Mouse (Mus musculus): ENCODE data around the gene Ifitm7.
"Not testable (repeated sequence)": the region's sequence is repeated elsewhere in the genome, so short reads cannot be mapped to it uniquely, and the experiment has no call there.

Gene Ifitm7

DNA sequence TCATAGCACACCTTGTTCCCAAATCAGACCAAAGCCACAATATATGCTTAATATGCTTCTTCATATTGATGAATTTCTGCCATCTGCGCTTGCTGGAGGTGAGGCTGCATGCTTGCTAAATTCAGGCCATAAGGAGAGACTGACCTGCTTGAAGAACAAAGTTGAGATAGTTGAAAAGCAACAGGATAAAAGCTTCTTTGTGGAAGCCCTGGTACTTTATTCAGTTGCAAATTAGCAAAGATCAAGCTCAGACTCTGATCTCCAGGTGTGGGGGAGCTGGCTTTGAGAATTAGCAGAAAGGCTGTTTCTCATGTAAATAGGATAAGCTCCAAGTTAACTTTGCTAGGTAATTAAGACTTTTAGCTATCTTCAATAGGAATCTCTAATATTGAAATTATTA lies 9.7 kb downstream of the Ifitm7 start:
- not testable (repeated sequence) for DNase-seq (ENCODE audit: low spot score)

DNA sequence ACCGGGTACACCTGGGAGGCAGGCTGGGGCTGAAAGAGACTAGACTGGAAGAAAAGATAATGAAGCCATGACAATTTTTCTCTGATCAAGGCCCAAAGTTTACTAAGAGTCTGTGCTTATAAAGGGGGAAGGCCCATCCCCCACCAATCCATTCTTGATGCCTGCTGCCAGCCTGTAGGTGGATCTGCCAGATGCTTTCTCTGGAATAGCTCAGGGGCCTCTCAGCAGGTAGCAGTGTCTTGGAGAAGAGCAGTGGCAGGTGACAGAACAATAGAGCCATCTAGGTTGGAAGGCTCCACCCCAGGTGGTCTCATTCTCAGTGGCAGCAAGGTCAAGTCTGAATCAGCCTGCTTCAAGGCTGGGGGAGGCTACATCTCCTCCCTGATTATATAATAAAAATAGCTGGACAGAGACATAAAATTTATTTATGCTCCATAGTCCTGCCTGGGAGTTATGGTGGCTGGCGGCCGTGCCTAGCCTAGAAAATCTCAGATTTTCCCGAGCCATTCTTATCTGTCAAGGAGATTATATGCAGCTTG lies 10.3 kb downstream of the Ifitm7 start:
- DNase-seq (ENCODE audit: low spot score): not testable (repeated sequence)

DNA sequence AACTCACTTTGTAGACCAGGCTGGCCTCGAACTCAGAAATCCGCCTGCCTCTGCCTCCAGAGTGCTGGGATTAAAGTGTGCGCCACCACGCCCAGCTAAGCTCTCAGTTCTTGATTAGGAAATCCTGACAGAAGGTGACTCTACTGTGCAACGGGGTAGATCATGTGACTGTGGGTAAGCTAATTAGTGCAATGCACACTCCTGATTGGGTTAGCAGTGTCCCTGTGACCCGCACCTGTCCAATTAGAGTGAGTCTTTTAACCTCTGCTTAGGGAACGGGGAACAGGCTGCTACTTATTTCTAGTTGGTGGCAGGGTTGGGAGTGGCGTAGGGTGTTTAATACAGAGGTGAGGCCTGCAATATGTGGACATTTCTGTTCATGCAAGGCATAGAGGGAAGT lies 14.6 kb downstream of the Ifitm7 start:
- DNase-seq (ENCODE audit: low spot score): no peak

DNA sequence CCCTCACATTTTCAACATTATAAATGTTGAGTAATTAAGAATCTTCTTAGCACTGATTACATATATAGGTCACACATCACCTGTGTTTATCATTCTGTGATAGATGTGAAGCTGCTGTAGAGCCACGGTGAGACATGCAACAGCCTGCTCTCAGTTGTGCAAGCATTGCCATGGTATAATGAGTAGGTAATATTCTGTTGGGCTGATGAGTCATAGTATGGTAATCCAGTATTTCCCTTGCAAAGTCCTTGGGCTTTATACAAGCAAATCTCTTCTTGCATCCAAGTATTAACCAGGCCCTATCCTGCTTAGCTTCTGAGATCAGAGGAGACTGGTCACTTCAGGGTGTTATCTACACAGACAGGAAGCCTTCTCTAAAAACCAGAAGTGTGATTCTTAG lies 17.6 kb downstream of the Ifitm7 start:
- no peak for DNase-seq (ENCODE audit: low spot score)

DNA sequence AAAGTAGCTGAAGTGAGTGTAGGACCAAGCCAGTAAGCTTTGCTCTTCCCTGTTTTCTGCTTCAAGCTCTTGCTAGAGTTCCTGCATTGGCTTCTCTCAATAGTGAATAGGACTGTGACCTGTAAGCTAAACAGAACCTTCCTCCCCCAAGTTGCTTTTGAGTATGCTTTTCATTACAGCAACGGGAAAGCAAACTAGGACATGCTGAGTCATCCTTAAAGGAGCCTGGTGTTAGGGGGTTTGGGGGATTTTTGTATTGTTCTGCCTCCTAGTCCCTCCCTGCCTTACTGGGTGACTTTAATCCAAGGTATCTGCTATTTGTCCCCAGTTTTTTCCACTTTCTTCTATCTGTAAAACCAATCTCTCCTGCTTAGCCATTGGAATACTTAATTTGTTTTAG lies 24.6 kb downstream of the Ifitm7 start:
- no peak for DNase-seq (ENCODE audit: low spot score)

DNA sequence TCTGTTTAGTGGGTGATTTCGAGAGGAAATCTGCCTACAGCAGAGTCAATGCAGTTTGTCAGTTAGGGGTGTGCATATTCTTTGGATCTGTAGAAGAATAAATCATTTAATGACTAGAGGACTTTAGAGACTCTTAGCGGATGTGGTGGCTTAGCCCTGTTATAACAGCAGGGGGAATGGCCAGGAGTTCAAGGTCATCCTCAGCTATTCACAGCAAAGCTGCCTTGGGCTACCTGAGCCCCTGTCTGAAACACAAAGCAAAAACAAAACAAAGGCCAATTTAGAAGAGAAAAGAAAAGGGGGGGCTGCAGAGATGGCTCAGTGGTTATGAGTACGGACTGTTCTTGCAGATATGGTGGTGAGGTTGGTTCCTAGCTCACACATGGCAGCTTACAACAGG lies 35.4 kb downstream of the Ifitm7 start:
- DNase-seq (ENCODE audit: low spot score): no peak

DNA sequence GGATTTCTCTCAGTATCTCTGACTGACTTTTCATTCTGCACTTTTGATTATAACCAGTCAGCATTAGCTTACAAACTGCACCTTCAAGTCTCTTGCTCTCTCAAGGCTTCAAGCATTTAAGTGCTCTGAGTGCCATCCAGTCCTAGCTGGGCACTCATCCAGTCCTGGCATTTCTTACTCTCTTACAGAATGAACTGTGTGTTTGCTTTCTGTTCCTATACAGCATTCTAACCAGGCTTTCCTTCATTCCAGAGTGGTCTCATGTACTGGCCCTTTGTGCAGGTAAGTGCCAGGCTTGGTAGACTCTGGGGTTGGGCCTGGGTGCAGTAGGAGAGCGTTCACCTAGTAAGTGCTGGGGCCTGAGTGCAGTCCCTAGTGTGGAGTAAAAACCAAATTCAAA lies 40.4 kb downstream of the Ifitm7 start:
- DNase-seq (ENCODE audit: low spot score): no peak

DNA sequence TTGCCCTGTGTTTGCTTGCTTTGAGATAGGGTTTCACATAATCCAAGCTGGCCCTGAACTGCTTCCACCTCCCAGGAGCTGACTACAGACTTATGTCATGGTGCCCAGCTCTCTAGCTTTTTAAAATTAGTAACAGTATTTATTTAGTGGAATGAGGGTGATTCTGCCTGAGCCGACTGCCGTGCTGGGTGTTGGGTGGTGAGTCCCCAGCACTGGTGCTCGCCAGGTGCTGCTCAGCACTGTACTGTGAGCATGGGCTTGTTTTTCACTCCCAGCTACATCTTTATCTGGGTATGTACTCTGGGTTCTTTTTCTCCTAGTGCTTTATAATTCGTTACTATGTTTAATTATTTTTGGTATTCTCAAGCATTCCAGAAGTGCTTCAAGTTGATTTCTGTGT lies 41.5 kb downstream of the Ifitm7 start:
- no peak for DNase-seq (ENCODE audit: low spot score)

DNA sequence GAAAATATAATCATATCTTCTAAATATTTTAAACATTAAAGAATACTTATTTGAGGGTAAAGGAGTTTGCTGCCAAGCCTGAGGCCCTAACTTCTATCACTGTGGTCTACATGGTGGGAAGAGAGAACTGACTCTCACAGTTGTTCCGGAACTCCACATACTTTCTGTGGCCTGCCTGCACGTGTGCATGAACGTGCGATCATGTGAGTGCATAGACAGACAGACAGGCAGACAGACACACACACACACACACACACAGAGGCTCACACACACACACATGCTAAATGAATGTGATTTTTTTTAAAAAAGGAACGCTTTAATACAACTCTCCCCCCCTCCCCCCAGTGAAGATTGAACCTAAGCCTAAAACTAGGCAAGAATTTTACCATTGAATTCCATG lies 41.9 kb downstream of the Ifitm7 start:
- DNase-seq (ENCODE audit: low spot score): no peak

DNA sequence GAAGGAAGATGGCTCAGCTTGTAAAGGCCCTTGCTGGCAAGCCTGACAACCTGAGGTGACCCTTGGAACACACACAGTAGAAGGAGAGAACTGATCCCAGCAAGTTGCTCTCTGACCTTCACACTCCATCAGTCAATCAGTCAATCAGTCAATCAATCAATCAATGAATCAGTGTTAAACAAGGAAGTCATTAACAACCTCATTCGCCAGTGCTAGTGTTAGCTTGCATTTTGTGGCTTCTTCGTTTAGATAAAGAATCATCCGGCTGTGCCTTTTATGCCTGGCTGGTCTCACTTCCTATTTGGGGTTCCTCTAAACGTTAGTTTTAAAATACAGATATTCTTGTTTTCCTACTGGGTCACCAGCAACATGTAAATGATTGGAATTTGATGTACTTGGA lies 42.5 kb downstream of the Ifitm7 start:
- DNase-seq (ENCODE audit: low spot score): no peak

DNA sequence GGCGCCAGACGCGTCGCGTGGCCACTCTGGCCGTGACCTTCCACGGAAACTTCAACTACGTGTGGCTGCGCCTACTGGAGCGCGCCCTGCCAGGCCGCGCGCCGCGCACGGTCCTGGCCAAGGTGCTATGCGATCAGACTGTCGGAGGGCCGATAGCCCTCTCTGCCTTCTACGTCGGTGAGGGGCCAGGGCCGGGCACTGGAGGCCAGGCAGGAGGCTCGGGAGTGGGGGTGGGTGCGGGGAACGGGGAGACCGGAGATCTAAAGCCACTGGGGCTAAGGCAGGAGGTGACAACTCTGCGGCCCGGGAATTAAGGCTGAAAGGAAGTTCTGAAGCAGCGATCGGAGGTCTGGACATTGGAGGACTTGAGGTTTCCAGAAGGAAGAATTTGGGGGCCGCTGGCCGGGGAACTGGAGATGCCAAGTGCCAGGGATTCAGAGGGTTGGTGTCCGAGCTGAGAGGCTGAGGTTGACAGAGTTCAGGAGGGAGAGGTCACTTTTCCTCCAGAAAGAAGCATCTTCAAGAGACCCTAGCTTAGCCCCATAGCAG lies 45.8 kb downstream of the Ifitm7 start:
- DNase-seq (ENCODE audit: low spot score): no peak

DNA sequence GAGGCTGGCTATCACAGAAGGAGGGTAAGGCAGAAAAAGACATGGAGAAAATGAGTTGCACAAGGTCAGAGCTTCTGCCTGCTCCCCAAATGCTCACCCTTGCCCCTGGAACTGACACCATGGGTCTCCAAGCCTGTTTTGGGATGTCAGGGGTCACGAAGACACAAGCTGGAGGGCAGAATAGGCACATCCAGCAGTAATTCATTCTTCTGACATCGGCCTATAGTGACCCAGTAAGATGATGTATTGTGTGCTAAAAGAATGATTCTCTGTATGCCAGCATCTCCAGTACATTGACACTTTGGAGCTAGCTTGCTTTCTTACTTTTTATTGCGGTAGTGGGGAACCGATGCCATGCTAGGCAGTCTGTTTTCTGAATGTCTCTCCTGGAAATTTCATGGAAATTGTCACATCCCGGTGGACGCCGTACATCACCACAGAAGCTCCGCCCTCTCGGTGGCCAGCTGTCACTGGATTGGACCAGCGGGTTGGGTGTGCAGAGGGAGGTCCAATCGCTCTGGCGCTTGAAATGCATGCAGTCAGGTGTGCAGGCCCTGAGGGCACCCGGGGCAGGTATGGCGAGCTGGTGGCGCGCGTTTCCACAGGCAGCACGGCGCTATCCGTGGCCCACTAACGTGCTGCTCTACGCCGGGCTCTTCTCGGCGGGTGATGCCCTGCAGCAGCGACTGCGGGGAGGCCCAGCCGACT lies 46.4 kb downstream of the Ifitm7 start:
- peak; percentile 83 for DNase-seq (ENCODE audit: low spot score)
